Mouse (Mus musculus): ENCODE measurements around the gene Mecom.

Mecom gene

DNA sequence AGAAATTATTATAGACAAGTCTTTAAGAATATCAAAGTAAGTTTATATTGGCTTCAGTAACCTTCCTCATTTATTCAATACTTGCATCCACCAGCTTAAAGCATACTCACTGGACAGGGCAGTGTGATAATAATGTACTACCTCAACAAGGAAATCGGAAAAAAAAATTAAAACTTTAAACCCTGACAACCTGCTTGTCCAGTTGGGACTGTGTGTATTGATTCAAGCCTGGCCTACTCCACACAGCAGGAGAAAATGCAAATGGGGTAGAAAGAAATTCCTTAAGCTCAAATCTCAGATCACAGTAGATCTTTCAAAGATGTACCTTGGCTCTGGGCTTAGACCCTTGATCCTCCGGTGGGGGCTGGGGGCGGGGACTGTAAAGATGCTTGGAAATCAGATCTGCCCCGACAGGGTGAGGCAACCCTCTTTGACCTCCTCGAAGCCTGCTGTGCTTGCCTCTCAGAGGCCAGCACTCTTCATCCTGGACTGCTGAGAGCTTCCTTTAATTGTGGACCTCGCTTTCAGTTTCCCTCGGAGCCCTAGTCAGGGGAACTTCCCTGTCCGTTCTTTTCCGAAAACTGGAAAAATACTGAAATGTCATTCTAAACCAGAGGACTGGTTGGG, 49.5 kb downstream of the Mecom start:
- intact Hi-C loops (cut with DNase I), result no loop called here

DNA sequence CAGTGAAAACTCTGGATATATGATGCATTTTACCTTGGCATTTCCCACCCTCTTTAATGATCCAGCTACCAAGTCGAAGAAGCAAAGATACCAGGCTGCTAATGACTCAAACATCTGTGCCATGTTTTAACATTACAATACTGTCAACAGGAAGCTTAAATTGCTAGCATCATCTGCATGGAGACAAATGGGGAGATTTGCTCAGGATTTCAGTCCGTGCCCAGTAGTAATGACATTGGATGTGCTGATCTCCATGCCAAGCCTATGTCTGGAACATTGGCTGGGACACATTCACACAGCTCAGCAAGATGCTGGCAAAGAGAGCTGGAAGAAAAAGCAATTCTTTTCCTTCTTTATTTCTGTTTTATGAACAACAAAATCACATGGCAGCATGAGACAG, 53.4 kb downstream of the Mecom start:
- intact Hi-C loops (cut with DNase I), result no loop called here

DNA sequence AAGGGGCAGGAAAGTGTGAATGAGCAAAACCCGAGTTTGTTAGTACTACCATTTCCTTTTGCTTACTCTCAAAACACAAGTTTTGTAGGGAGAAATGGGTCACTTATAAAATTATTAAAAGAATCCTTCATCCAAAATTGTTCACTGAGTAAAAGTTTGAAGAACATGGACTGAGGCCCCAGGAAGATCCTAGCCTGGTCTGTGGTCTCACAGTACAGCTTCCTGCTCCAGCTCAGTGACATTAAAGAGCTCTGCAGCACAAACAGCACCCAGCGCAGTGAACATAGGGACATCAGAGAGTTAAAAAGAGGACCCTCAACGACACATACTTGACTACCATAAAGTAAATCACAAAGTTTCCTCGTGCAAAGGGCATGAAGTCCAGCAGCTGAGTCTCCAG, 59.0 kb downstream of the Mecom start:
- intact Hi-C loops (cut with DNase I), result no loop called here

DNA sequence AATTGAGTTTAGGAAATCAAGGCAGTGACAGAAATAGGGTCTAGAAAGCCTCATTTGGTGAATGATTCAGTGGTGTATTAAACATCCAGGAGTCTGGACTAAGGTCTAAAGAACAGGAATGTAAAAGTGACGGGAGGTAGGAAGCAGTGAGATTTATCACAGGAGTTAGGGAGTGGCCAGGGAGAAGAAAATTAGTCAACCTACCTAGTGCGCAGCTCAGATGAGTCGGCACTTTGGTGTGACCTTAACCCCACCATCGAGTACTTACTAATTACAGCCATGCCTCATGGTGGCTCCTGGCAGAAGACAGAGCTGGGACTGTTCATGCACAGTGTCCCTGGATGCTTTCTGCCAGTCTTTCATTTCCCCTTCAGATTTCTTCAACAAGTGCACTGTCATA, 61.4 kb downstream of the Mecom start:
- intact Hi-C loops (cut with DNase I), result no loop called here

DNA sequence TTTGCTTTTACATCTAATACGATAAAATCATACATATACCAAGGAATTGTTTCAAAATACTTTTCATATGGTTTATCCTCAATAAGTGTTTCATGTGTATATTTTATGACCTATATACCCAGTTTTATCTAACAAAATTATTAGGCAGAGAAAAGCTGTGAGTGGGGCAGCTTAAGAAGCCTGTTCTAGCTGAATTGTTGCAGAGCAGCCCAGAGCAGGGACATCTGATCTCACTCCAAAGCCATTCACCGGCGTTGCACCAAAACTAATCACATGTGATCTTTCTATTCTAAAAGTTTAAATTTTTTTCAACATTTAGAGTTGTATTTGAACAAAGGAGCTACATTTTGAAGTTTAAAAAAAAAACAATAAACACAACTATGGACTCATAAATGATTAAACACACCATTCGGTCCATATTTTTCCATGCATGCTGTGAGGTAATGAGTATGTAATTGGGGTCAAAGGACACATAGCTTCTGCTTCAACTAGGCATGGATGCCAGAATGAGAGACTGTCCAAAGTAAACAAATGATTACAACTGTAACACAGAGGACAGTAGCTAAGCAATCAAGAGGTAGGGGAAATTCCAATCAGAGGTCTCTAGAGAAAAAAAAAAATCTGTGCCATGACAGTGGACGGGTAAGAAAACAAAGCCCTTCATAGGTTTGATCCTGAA, 64.7 kb downstream of the Mecom start:
- intact Hi-C loops (cut with DNase I), result no loop called here

DNA sequence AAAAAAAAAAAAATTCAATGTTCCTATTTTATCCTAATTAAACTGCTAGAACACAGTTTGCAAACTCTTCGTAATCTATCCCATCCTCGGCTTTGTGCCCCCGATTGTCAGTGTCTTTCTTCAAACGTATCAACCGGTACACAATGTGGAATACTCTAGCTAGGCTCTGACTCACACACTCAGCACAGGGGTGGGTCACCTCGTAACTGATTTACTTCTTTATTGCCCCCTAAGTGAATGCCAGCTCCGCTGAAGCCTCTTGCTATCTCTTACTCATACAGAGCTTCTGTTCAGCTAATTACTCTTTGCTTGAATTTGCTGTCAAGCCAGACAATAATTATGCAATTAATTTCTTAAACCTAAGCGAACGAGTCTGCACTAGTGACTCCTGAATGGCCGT, 66.1 kb downstream of the Mecom start:
- intact Hi-C loops (cut with DNase I), result no loop called here

DNA sequence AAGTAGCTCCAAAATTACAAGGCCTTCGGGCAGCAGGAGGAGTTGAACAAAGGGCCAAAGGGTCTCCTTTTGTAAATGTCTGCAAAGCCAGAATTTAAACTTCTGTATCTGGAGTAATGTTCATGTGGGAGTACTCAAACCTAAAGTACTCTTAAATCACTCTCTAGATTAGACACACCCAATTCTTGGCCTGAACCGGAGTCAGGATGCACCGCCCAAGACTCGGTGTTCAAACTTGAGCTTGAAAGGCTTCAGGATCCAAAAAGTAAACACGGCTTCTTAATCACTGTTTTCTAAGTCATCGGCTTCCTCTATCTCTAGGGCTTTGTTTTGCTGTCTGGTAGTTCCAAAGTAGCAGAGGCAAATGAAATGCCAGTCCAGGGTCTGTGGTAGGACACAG, 67.3 kb downstream of the Mecom start:
- intact Hi-C loops (cut with DNase I), result no loop called here

DNA sequence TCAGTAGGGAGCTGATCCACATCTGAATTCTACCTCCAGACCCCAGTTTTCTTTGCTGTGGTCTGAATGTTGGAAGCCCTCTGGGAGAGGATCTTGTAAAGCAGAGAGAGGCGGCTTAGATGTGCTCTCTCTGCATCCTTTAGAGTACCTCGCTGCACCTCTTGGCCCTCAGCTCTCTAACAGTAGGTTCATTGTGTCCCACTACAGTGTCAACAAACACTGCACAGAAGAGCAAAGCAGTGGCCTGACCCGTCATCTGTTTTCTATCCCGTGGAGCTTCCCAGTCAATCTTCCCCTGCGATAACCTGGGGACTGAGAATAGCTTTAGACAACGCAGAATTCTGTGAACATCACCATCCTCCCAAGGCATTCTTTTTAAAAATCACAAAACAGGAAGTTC, 69.6 kb downstream of the Mecom start:
- intact Hi-C loops (cut with DNase I), result no loop called here

DNA sequence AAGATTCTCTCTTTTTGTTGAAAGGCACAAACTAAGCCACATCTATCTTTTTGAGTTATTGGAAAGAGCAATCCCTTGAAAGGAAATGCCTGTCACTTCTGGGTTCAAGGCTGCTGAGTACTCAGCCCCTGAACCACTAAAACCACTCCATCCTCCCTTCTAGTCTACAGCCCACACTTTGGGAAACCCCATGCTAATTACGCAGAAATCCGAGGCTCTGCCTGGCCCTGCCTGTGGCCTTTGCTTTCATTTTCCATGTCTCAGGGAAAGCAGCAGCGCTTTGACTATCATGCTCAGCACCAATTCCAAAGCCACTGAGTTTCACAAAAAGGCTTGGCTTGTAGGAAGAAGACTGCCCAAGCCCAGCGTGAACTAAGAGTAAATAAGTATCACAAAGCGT, 70.8 kb downstream of the Mecom start:
- intact Hi-C loops (cut with DNase I), result no loop called here

DNA sequence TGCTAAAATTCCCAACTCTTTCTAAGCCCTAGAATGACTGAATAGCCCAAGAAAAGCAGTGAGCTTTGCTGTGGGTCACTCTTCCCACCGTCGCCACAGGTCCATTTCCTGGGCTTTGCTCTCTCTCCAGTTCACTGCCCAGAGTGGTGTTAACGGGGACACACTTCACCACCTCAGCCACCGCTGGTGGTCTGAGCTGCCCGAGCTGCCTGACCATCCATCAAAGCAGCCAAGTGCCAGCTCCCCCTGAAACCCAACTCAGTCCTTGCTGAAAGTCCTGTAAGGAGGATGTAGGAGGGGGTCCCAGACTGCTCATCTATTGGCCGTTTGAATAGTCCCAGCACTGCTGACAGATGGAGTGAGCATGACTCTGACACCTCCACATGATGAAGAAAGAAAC, 72.2 kb downstream of the Mecom start:
- intact Hi-C loops (cut with DNase I), result no loop called here

DNA sequence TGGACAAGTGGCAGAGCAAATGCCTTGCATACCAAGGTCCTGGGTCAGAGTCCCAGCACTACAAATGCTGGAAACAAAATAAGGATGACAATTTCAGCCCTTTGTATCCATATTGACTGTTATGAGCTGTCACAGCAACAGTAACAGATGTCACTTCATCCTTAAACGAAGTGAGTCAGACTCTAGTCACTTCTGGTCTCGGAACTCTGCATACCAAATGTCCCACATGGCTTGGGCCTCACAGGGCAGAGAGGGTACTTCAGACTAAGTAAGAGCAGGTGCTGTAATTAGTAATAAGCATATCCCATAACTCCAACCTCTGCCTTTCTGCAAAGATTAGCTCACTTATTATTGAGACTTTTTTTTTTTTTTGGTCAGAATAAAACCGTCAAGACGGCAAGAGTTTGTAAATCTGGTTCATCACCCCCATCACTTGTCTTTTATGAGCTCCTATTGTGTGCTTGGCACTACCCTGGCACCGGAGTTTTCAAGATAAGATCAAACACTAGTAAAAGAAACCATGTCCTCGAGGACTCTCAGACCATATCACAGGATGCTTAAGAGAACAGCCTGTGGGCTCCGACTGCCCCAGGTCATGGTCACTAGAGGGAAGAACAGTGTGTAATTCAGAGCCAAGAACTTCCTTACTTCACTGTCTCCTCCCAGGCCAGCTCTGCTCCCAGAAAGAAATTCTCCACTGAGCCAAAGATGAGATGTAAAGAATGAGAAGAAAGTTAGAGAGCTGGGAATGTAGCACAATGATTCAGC, 79.6 kb downstream of the Mecom start:
- intact Hi-C loops (cut with DNase I), result no loop called here

DNA sequence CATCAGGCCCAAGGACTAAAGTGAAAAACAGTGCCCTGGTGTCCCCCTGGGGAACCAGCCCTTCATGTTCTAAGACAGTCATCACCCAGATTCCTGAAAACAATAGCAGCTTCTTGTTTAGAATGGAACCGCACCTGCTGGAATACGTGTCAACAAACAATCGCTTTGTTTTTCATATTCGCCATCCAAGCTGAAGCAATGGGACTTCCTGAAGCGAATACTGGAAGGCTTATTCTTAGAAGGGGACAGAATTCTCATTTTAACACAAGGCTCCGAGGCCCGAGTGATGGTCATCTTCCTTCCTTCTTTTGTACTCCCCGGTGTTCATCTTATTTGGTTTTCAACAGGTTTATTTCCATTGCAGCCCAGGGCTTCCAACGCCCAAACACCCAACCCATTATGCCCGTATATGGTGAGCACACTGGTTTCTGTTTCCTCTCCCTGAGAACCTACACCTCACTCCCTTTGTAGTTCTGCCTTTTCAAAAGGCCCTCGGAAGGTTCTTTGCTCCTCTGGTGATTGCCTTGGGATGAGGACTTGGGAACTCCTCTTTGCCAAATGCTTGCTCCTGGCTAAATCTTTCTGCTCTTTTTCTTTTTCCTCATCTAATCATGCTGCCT, 81.7 kb downstream of the Mecom start:
- intact Hi-C loops (cut with DNase I), result no loop called here

DNA sequence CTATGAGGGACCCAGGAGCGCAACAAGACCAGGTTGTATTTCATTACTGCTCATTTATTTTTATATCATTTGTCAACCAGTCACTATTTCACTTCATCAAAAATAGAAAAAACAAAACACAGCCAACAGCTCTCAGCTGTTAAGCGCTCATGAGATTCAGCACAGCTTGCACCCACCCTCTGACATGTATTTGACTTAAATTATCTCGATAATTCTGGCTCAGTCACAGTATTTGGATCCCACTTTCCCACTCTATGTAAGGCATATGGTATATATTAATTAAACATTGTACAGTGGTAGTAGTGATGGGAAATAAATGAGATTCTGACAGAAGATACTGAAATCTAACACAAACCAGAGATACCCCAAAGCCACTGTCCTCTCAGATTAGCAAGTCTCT, 83.3 kb downstream of the Mecom start:
- intact Hi-C loops (cut with DNase I), result no loop called here

DNA sequence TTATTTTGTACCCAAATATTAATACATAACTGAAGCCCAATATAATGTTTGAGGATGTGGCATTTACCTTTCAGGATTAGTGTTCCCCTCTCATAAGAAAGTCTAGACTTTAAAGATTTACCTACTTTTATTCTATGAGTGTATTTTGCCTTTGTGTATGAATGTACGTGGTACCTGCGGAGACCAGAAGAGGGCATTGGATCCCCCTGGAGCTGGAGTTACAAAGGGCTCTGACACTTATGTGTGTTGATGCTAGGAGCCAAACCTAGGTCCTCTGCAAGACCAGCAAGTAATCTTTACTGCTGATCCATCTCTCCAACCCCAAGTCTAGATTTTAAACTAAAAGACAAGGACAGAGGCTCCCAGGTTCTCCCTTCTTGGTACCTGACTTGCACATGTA, 86.0 kb downstream of the Mecom start:
- intact Hi-C loops (cut with DNase I), result no loop called here

DNA sequence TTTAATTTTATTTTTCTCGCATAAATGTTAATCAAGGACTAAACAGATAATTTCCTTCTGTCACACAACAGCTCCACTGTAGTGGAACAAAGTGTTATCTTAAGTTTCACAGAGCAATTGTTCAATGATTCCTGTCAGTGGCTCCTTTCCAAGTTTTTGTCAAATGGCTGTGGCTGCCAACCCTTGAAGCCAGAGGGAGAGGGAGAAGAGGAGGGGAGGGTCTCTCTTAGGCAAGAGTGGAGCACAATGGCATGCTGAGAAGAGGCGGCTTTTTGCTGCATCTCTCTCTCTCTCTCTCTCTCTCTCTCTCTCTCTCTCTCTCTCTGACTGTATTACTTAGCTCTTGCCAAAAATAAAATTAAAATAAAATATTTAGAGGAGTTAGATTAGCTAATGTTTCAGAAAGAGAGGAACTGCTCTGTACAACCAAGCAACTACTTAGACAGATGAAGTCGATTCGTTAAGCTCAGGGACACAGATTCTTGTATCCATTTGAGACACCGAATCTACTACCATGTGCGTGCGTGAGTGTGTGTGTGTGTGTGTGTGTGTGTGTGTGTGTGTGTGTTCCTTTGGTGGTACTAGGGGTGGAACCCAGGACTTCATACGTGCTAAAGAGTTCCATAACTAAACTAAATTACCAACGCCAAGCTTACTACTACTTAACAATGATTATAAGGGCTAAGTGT, 86.8 kb downstream of the Mecom start:
- intact Hi-C loops (cut with DNase I), result no loop called here

DNA sequence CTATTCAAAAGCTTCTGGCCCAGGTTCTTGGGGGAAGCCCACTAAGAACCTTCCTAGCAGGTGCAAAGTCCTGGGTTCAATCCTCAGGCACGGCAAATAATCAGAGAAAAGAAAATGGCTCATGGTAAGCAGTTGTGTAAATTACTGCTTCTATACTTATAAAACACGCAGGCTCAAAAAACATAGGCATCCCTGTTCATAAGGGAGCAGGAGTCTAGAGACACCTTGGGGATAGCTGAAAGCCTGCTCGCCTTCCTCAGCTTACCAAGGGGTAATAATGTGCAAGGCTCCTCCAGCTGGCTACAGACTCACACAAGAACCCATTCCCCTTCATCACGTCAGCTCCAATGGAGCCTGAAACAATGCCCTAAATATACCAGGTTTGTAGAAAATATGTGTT, 88.2 kb downstream of the Mecom start:
- intact Hi-C loops (cut with DNase I), result no loop called here

DNA sequence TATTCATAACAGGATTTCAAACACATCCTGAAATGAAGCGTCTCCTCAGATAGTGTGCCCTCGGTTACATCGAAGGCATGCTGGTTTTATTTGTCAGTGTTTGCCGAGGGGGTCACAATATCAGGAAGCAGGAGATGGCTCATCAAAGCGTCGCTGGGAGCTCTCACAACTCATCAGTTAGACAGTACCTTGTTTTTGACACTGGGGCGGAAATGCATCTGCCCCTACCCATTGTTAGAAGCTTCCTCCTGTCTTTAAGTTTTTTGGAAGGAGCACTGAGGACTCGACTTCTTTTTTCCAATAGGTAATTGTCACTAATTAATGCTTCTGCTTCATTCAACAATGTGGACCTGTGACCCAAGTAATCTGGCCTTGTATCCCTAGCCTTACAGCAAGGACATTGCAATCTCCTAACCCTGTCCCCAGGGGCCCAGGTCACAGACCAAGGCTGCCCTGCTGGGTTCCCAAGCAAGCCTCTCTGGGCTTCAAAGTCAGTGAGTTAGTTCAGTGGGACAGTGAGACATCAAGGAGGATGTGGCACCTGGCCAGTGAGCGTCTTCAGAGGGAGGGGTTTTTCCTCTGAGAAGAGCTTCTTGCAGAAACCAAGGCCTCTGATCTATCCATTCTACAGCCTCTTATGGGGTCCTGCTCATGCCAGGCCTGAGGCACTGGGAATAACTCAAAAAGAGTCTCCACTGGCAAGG, 89.7 kb downstream of the Mecom start:
- intact Hi-C loops (cut with DNase I), result no loop called here

DNA sequence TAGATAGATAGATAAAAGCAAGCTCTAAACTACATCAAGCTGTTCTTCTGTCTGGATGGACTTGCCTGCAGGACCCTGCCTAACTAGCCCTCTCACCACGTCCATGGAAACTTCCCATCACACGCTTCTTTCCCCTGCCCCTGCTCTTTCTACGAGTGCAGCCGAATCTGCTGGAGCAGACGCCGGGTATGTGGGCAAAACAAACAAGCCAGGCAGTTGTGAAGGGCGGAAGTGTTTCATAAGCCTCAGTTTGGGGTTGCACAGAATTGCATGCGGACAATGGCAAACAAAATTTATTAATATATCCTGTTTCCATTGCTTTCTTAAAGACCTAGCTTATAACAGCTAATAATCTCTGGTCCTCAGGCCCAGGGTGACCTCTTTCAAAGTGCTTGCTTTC, 91.9 kb downstream of the Mecom start:
- intact Hi-C loops (cut with DNase I), result no loop called here

DNA sequence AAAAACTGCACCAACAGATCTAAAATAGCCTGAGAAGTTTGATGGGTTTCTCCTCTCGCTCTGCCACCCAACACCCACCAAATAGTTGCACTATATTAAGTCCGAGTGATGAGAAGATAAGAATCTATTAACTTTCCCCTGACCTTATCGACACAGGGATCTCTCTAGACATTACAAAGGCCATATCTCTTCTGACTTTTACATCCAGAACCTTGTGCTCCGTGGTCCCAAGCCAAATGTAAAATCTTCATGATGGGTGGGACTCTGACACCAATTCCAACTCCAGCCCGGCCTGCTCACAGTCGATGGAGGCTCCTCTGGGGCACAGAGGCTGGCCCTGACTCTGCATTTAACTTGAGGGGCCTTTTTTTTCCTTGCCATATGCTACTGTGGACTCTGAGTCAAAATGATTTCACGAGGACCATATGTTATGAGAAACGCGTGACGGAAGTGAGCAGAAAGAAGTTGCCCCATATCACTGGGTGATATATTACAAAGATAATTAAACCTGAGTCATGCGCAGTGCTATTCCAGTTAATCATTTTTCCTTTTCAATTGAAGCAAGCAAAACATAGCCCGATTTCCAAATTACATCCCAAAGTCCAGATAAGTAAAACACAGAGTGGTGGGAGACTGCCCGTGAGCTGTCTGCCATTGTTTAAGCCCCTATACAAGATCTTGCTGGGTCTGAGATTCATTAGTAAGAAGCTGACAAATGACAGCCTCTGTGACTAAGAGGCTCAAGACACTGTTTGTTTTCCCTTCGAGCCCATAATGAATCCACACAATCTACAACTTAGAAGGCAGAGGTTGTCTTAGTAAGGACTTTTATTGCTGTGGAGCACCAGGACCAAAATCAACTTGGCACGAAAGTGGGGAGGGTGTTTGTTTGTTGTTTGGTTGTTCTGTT, 94.0 kb downstream of the Mecom start:
- intact Hi-C loops (cut with DNase I), result no loop called here

DNA sequence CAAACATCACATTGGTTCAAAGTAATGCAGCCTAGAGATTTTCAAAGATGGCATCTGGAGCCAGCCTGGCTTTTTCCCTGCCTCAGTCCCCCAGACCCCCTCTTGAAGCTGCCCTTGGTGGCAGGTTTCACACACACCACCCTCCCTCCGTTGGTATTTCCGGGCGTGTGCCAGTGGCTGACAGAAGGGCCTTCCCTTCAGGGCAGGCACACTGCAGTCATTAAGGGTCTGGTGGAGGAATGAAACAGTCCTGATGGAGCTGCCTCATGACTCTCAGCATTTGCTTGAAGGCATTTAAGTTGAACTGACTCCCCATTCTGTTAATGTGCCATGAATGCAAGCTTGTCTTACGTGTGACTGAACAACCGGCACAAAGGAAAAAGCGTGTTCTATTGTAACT, 94.8 kb downstream of the Mecom start:
- intact Hi-C loops (cut with DNase I), result no loop called here

Data from adrenal gland (tissue).